Mouse (Mus musculus) cerebral cortex, adult 2 months (tissue): ENCODE results near the gene Hykk.

Experiments
- WGBS: fragments of 180-500 bp; shearing (Covaris S2); methylation state at CpG from one replicate; pipeline ENCODE4 v1.1.7; 2018; 5-methylcytosine and 5-hydroxymethylcytosine counted together

The Hykk gene

GRCm38 (mm10) chr9:54917010-54917677 lies at the start of gene Hykk:
Gene Hykk (plus strand): TSS chr9:54917283.
- under 1% methylated on average over 33 of the region's 34 CpGs for WGBS

- 52% methylated on average over 1 of the region's 1 CpGs for WGBS
Observed at GRCm38 (mm10) chr9:54878759-54879158, 38.3 kb upstream of the Hykk start.

- WGBS = 82% methylated on average over 4 of the region's 4 CpGs
Observed at GRCm38 (mm10) chr9:54892111-54892510, 25.0 kb upstream of the Hykk start.

- 88% methylated on average over 3 of the region's 3 CpGs for WGBS
Observed at GRCm38 (mm10) chr9:54897097-54897496, 20.0 kb upstream of the Hykk start.

- whole genome bisulfite sequencing = 92% methylated on average over 5 of the region's 5 CpGs
Observed at GRCm38 (mm10) chr9:54909446-54909845, 7.6 kb upstream of the Hykk start.

GRCm38 (mm10) chr9:54915576-54915975 lies 1.5 kb upstream of the Hykk start:
- WGBS = 67% methylated on average over 7 of the region's 7 CpGs

GRCm38 (mm10) chr9:54916401-54916800 lies 682 bp upstream of the Hykk start:
- 71% methylated on average over 8 of the region's 8 CpGs for WGBS

GRCm38 (mm10) chr9:54918191-54918590 lies 1.1 kb downstream of the Hykk start:
- WGBS = 78% methylated on average over 2 of the region's 2 CpGs

GRCm38 (mm10) chr9:54918781-54919180 lies 1.7 kb downstream of the Hykk start:
- 94% methylated on average over 5 of the region's 5 CpGs for WGBS

GRCm38 (mm10) chr9:54919946-54920345 lies 2.9 kb downstream of the Hykk start:
- WGBS = 69% methylated on average over 4 of the region's 4 CpGs

- 78% methylated on average over 1 of the region's 1 CpGs for WGBS
Observed at GRCm38 (mm10) chr9:54930741-54931140, 13.7 kb downstream of the Hykk start.

- 17% methylated on average over 1 of the region's 1 CpGs for WGBS
Observed at GRCm38 (mm10) chr9:54931765-54932164, 14.7 kb downstream of the Hykk start.

GRCm38 (mm10) chr9:54932379-54932778 lies 15.3 kb downstream of the Hykk start:
- 86% methylated on average over 2 of the region's 2 CpGs for WGBS

- 93% methylated on average over 4 of the region's 4 CpGs for WGBS
Observed at GRCm38 (mm10) chr9:54942071-54942470, 25.0 kb downstream of the Hykk start.

GRCm38 (mm10) chr9:54944467-54944866 lies 27.4 kb downstream of the Hykk start:
- 84% methylated on average over 2 of the region's 2 CpGs for WGBS

GRCm38 (mm10) chr9:54946256-54946655 lies 29.2 kb downstream of the Hykk start:
- 60% methylated on average over 16 of the region's 16 CpGs for WGBS

GRCm38 (mm10) chr9:54950162-54950561 lies 33.1 kb downstream of the Hykk start:
- 39% methylated on average over 8 of the region's 8 CpGs for WGBS

GRCm38 (mm10) chr9:54950575-54951321 lies 33.7 kb downstream of the Hykk start, which contains the start of the genes Psma4 and AY074887:
Gene Psma4 (plus strand): TSS chr9:54950790.
Gene AY074887 (minus strand): TSS chr9:54950998.
- under 1% methylated on average over 65 of the region's 65 CpGs for WGBS

GRCm38 (mm10) chr9:54961059-54961458 lies 44.0 kb downstream of the Hykk start:
- WGBS = 56% methylated on average over 4 of the region's 4 CpGs

- WGBS = 50% methylated on average over 8 of the region's 8 CpGs
Observed at GRCm38 (mm10) chr9:54969972-54970637, 53.0 kb downstream of the Hykk start.

GRCm38 (mm10) chr9:54980674-54981073 lies 63.6 kb downstream of the Hykk start, which contains the start of gene Chrna5:
Gene Chrna5 (plus strand): TSS chr9:54980880.
- 49% methylated on average over 8 of the region's 8 CpGs for WGBS
